Mouse (Mus musculus): ENCODE results near the gene Serpina11.

DNA sequence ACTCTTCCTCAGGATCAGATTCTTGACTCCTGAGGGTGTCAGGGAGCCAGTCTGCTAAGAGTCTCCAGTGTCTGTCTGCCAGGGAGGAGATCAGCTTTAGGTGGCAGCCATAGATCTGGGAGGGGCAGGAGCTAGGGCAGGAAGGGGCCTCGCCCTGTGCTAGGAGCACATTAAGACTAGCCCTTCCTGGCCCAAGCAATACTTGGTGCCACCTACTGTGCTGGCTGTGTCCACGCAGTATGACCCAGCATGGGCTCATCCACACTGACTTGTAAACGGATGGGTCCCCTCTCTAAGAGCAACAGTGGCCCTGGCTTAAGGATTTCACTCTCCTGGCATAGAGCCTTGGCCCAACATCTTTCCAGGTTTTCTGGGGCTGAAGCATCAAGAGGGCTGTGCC is 31.0 kb downstream of the Serpina11 start, which contains the start of gene Serpina1e:
- TF ChIP-seq CTCF (IDR thresholded peaks at IDR 0.05; ENCODE audit: low read depth) (no peak), EP300 (IDR thresholded peaks at IDR 0.05; ENCODE audit: low read depth) (no peak)

Measured in liver, postnatal 0 days (tissue).